11 mouse cellular contexts compared by ENCODE assay signal in the genomic region with DNA sequence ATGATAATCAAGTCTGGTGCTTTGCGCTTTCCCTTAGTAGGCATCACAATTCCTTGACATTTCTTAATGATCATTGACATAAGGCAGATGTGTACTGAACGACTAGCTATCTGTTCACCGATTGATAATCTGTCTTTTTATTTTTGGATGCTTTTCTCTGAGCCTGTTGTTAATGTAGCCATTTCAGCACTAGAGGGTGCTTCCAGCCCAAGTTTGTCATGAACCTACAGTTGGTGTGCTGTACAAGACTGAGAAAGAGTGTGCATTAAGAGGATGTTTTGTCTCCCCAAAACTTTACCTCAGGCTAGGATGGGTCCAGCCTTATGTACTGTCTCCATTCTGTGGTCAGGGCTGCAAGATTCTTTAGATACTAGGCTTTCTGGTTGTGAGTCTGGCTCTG.
DNase-seq lines count a peak whose midpoint lies in the region; ATAC-seq lines count a peak whose summit lies in the region.
"Had no signal": no experiment of that assay in that cellular context is flagged by ENCODE, and none has a peak within 500 bp of the region (broad histone marks: within the 10 kb centered on the region; RNA-seq: fewer than 3 reads in every experiment).

No protein-coding gene starts in this region.

- no peak overlapping the region for H3K4me2 ChIP-seq in forebrain, embryonic 14.5 days (ENCODE audit: low read length)
- no peak overlapping the region for H3K4me2 ChIP-seq in forebrain, embryonic 11.5 days (ENCODE audit: low read depth, low read length, severe bottlenecking)
- H3K4me2 ChIP-seq: embryonic facial prominence, embryonic 12.5 days; heart, embryonic 13.5 days had no signal

- no peaks in the 10 kb centered on the region for H3K9me3 ChIP-seq in forebrain, embryonic 14.5 days (replicated peaks; ENCODE audit: control insufficient read depth, low read length)
- no peaks in the 10 kb centered on the region for H3K9me3 ChIP-seq in forebrain, embryonic 11.5 days (ENCODE audit: control insufficient read depth, low read length)
- H3K9me3 ChIP-seq: embryonic facial prominence, embryonic 12.5 days; heart, embryonic 13.5 days had no signal

- no peak overlapping the region for H3K4me3 ChIP-seq in forebrain, embryonic 14.5 days (ENCODE audit: low read depth, low read length)
- no peak overlapping the region for H3K4me3 ChIP-seq in forebrain, embryonic 11.5 days (ENCODE audit: low read depth, low read length)
- H3K4me3 ChIP-seq: embryonic facial prominence, embryonic 12.5 days; heart, embryonic 13.5 days had no signal

- no peak overlapping the region for H3K27ac ChIP-seq in forebrain, embryonic 14.5 days (ENCODE audit: low read depth, low read length)
- no peak overlapping the region for H3K27ac ChIP-seq in forebrain, embryonic 11.5 days (ENCODE audit: low read depth, low read length)
- H3K27ac ChIP-seq: embryonic facial prominence, embryonic 12.5 days; heart, embryonic 13.5 days had no signal

- no peaks in the 10 kb centered on the region for H3K36me3 ChIP-seq in forebrain, embryonic 14.5 days (ENCODE audit: control insufficient read depth, insufficient read depth, low read length)
- H3K36me3 ChIP-seq in forebrain, embryonic 11.5 days (ENCODE audit: control insufficient read depth, insufficient read depth, low read length) = no peaks in the 10 kb centered on the region
- H3K36me3 ChIP-seq: embryonic facial prominence, embryonic 12.5 days; heart, embryonic 13.5 days had no signal

- no peak overlapping the region for H3K9ac ChIP-seq in forebrain, embryonic 14.5 days (ENCODE audit: low read length)
- H3K9ac ChIP-seq in forebrain, embryonic 11.5 days (ENCODE audit: low read length) = no peak overlapping the region
- H3K9ac ChIP-seq: embryonic facial prominence, embryonic 12.5 days; heart, embryonic 13.5 days had no signal

- no peaks in the 10 kb centered on the region for H3K4me1 ChIP-seq in forebrain, embryonic 14.5 days (ENCODE audit: control insufficient read depth, insufficient read depth, low read length)
- no peaks in the 10 kb centered on the region for H3K4me1 ChIP-seq in forebrain, embryonic 11.5 days (replicated peaks; ENCODE audit: control insufficient read depth, insufficient read depth, low read length)
- H3K4me1 ChIP-seq: embryonic facial prominence, embryonic 12.5 days; heart, embryonic 13.5 days had no signal

- DNase-seq in forebrain, embryonic 14.5 days (ENCODE audit: low spot score) = peak; percentile 10
- no peak for DNase-seq in forebrain, embryonic 11.5 days (ENCODE audit: low spot score)
- DNase-seq in layer of hippocampus, adult 11-12 months (ENCODE audit: low spot score) = peak; percentile 43
- no peak for DNase-seq in layer of hippocampus, postnatal 25 days (ENCODE audit: extremely low spot score in 1 of 2, low spot score in 1 of 2)
- peak; percentile 4 for DNase-seq in retina, postnatal 7 days (ENCODE audit: low read depth, low spot score)
- DNase-seq in retina, postnatal 1 day = no peak
- DNase-seq in telencephalon, adult 2 months (ENCODE audit: low read depth, low spot score) = peak; percentile 32
- no peak for DNase-seq in adrenal gland, adult (ENCODE audit: inconsistent age in 2 of 2, low spot score in 1 of 2)
- DNase-seq: kidney, adult 2 months had no signal

- WGBS in forebrain, embryonic 14.5 days = 94% methylated on average over 3 of the region's 3 CpGs
- WGBS in forebrain, embryonic 11.5 days = 87% methylated on average over 3 of the region's 3 CpGs

- no peak for ATAC-seq in forebrain, embryonic 14.5 days
- ATAC-seq in forebrain, embryonic 11.5 days (replicated peaks; ENCODE audit: low FRiP score) = no peak

- H3K27me3 ChIP-seq in forebrain, embryonic 14.5 days (replicated peaks; ENCODE audit: control insufficient read depth, insufficient read depth, low read length) = no peaks in the 10 kb centered on the region
- H3K27me3 ChIP-seq in forebrain, embryonic 11.5 days (ENCODE audit: control insufficient read depth, insufficient read depth, low read length) = no peaks in the 10 kb centered on the region
- H3K27me3 ChIP-seq: embryonic facial prominence, embryonic 12.5 days; heart, embryonic 13.5 days had no signal

Comparison
In these comparisons a context has a peak if more than half of its experiments do, and no peak if none do; other contexts are left out.
1. DNase-seq: peak in forebrain, embryonic 14.5 days (single experiment), layer of hippocampus, adult 11-12 months (single experiment), retina, postnatal 7 days (single experiment) and telencephalon, adult 2 months (single experiment); none in forebrain, embryonic 11.5 days (single experiment), layer of hippocampus, postnatal 25 days (0 of 2), retina, postnatal 1 day (single experiment) and adrenal gland, adult (0 of 2).